Mouse (Mus musculus) right cerebral cortex, postnatal 36 days (tissue): ENCODE measurements at regions not wholly inside any gene's neighbourhood (a gene's known extent, or its start where the extent isn't known, plus 50 kb on each side); places are given as distances from the start of the nearest gene placed in this dataset.
"Not testable (repeated sequence)": the region's sequence is repeated elsewhere in the genome, so short reads cannot be mapped to it uniquely, and the experiment has no call there.

Experiments
- DNase-seq, 2 experiments: peaks; one replicate each; pipeline ENCODE4 v3.0.0; 2022; ENCODE audit warnings: low spot score in 2 of 2, mixed read lengths in 1 of 2

DNA sequence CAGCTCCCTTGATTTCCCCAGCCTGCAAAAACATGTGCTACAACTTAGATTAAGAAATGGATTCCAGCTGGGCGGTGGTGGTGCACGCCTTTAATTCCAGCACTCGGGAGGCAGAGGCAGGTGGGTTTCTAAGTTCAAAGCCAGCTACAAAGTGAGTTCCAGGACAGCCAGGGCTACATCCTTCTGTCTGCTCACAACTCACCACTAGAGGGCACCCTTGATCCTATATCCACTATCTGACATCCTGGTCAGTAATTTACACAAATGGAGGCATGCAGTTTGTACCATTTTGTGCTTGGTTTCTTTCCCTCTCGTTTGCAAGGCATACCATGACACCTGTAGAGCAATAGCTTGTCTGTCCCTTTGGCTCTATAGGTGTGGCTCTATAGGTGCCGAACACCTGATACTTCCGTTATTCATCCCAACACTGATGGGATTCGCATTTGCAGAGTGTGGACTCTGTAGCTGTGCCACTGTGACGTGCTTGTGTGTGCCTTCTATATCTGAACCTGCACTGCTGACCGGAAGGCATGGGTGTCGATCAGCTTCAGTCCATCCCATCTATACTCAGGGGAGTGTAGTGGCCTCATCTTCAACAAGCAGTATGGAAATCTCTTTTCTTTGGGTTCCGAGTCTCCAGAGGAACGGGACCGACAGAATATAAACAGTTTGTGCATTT lies 108.4 kb upstream of the Spata13 start:
- DNase-seq: peak; percentile 44 to 46

DNA sequence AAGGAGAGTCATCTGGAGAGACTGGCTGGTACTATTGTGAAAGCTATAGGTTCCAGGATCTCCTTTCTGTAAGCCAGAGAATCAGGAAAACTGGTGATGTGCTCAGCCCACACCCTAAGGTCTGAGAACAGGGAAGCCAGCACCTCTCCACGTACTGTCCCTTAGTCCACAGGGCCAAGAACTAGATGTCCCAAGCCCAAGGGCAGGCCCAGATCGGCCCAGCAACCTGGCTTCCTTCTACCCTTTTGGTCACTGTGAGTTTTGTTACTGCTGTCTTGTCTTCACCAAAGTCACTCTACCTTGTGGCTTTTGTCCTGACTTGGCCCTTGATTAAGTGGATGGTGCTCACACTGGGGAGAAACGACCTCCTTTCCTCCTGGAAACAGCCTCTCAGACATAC lies 107.8 kb upstream of the Spata13 start:
- no peak for DNase-seq

DNA sequence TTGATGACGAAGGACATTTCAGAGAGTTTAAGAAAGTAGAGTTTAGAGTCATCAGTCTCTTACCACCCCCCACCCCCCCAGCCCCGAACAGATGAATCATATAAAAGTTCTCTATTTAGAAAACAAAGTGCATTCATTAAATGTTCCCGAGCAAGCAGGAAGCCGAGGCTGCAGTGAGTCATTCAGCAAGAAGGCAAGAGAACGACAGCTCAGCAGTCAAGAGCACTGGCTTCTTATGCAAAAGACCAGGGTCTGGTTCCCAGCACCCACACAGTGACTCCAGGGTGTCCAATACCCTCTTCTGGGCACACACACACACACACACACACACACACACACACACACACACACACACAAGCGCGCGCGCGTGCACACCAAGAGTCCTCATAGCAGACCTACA lies 107.0 kb upstream of the Spata13 start:
- peak in 1 of 2 experiments; percentile 20 for DNase-seq

DNA sequence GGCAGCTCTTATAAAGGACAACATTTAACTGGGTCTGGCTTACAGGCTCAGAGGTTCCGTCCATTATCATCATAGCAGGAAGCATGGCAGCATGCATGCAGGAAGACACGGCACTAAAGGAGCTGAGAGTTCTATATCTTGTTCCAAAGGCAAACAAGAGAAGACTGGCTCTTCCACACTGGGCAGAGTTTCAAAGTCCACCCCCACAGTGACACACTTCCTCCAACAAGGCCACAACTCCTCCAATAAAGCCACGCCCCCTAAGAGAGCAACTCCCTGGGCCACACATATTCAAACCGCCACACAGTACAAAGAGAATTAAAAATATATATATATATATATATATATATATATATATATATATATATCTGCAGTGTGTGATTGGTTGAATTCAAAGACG lies 105.8 kb upstream of the Spata13 start:
- DNase-seq: no peak

DNA sequence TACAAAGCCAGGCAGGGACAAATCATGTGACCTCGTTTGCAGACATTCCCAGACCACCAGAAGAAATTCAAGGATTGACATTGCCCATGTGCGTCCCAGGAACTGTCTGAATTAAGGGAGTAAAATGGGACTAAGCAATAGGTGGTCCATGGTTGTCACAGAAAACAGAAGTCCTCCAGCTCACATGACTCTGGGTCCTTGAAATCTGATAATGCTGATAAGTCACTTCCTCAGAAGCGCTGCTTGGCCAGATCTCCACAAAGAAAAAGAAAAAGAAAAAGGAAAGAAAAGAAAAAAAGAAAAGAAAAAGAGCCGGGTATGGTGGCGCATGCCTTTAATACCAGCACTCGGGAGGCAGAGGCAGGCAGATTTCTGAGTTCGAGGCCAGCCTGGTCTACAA lies 105.3 kb upstream of the Spata13 start:
- DNase-seq: no peak

DNA sequence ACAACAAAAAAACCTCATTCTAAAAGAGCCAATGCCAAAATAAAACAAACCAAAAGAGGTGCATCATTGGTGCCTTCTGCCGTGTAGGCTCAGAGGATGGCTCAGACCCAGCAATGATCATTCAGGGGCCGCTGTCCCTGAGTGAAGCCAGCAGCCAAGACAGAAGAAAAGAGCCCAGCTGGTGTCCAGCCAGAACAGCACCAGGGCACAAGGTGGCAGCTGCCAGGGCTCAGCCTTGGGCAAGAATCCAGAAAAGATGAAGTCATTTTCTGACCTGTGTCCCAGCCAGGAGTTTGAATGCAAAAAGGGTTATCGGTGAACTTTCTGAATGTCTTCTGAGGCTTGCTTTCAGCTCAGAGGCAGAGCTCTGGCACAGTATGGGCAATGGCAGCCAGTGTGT lies 104.8 kb upstream of the Spata13 start:
- DNase-seq: peak in 1 of 2 experiments; percentile 12

DNA sequence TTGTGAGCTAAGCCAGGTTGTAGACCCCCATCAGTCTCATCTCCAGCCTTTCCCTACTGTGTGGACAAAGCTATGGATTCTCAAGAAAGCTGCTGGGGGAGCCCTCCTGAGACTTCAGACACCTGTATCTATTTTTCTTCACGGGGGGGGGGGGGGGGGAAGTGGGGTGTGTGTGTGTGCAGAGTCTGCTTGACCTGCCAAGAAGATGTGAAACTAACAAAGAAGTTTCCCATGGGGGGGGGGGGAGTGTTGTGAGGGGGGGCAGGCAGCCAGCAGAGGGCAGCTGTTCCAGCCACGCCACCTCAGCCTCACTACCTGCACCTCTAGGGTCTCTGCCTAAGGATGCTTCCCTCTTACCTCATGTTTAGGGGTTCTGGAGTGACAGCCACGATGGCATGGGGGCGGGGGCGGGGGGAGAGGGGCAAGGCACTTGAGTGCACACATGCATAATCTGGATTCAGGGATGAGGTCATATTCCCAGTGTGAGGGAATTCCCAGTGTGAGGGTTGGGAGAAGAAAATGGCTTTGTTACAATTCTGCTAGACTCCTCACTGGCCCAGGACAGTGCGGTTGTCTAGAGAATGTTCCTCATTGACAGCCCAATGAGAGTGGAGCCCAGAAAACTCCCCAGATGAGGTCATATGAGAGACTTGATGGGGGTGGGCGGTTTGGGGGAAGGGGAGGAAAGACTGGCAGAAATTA lies 104.0 kb upstream of the Spata13 start:
- no peak for DNase-seq

DNA sequence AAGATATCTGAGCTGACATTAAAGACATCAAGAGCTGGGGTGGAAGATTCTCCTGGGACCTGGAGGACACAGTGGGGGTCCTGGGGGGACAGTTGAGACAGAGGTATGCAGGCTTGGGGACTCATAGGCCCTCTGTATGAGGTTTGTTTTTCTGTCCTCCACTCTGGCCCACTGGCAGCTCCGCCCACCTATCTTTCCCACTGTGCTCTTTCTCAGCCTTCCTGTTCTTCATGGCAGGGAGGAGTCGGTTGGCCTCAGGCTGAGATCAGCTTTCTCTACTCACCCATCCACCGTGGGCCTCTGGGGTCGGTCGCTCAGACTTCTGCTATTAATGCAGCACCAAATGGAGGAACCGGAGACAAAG lies 103.5 kb upstream of the Spata13 start:
- DNase-seq: no peak

DNA sequence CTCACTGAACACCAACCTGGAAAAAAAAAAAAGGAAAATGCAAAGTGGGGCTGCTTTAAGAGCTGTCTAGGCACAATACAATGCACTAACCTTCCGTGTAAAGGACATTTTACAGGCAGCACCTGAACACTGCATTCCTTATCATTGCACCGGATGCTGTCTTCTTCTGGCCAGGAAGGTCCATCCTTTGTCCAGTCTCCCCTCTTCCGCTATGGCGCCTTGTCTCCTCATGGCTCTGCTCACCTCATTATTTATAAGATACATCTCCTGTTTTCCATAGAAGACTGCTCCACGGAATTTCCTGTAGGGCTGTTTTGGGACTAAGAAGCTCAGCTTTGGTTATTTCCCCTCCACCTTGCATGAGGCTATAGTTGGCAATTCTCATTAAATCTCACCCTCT lies 102.8 kb upstream of the Spata13 start:
- DNase-seq: no peak

DNA sequence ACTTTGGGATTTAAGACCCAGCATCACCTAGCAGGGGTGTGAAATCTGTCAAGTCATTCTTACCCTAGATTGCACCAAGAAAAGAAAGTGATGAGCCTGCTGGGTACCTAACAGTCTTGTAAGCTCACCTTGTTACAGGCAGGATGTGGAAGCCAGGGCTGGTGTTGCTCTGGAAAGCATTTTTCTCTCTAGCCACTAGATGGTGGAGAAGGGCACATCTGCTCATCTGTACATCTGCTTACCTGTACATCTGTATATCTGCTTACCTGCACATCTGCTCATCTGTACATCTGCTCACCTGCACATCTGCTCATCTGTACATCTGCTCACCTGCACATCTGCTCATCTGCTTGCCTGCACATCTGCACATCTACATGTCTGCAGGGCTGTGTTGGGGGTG lies 102.0 kb upstream of the Spata13 start:
- DNase-seq: no peak

DNA sequence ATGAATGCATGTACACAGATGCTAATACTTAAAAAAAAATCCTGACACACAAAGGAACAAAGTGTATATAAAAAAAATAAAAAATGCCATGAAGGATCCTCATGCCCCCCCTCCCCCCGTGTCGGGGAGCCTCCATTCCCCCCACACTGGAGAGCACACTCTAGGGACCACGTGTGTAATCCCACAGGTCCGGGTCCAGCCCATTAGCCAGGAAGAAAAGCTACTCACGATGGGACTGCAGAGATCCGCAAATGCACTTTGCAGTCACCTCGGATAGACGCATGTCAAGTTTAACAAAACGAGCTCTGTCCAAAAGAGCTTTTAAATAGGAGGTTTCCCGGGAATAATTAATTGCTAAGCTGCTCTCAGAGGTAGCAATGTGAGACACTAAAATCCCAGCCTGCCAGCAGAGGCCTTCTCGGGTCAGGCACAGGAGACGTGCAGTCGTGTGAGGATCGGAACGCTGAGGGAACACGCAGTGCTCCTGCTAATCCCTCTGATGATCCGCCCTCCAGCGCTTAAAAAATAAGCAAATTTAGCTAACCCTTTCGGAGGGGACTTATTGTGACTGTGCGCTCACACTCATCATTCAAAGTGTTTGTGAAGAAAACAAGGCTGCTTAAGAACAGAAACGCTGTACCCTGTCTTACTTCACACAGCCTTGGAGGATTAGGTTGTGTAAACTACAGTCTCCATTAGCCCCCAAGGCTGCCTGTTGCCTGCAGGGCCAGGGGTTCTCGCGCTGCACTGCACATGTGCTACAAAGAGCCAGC lies 100.2 kb upstream of the Spata13 start:
- DNase-seq: no peak

DNA sequence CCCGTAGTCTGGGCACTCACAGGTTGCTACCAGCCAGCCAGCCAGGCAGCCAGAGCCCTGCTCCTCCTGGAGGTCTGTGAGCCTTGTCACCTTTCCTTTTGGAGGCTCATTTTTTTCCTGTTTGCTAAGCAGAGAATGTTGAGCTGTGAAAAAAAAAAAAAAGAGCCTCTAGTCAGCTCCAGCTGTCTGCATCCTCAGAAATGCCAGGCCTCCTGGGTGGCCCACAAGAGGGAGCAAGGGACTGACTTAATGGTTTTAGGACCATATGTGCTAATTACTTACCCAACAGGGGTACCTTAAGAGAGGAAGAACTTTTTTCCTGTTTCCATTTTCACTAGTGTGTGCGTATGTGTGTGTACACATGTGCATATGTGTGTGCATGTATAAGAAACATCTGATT lies 94.8 kb upstream of the Spata13 start:
- DNase-seq: no peak

DNA sequence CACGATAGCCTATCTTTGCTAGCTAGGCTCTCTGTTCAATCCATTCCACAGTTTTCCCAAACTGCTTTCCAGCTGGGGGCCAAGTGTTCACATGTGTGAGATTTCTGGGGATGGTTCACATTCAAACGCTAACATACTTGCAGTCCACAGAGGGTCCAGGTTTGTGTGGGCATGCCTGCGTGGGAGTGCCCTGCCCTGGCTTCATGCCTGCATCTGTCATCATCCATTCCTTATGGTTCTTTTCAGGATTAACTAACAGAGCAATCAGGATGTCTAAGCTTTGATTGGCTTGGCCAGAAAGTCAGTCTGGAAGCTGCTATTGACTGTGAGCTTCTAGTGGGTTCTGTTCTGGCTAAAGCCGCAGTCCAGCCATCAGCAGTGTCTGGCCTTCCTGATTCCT lies 93.7 kb upstream of the Spata13 start:
- DNase-seq: no peak

DNA sequence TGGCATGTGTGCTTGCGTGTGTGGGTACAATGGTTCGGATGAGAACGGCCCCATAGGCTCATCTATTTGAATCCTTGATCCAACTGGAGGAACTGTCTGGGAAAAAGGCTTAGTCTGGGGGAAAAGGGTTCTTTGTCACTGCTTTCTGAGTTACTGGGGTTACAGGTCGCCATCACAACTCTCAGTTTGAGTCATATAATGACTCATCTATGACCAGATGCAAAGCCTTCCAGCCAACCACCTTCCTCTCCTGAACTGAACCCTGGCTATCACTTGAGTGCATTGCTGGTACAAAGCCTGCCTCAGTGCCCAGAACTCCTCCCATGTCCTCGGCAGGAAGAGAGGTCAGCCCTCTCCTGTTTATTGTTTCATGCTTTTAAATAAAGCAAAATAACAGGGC lies 92.2 kb upstream of the Spata13 start:
- DNase-seq: no peak

DNA sequence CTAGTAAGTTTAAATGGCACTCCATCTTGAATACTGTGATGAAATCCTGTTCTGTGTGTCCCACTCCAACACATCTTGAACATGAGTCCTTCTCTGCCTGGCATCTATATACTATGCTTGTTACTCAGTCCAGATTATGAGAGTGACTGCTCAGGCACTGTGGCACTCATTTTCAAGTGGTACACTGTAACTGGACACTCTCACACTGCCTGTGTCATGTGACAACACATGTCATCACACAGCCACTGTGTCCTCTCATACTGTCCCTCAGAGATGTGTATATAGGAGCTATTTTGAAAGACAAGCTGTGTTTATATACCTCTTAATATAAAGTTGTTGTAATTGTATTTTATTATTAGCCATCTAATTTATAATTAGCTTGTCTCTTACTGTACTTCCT lies 89.0 kb upstream of the Spata13 start:
- no peak for DNase-seq

DNA sequence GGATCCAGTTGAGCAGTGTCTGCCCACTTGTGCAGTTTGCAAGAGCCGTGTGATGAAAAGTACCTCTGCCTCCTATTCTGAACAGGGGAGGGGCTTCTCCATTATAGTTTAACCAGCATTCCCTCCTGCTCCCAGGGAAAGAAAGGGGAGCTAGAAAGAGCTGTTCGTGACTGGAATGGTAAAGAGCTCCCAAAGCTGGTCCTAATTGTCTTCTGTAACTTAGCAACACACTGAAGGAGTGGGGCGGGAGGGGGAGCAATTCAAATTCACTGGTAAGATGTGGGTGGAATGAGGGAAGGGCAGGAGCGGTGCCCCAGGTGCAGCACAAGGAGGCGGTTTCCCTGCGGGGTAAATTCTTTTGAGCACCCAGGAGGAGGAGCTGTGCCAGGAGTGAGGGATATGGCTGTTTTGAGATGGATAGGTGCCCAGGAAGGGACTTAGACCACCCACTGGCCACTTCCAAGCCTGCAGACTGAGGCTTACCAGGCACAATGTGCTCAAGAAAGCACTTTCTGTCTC lies 79.5 kb upstream of the Spata13 start:
- peak; percentile 77 to 86 for DNase-seq

DNA sequence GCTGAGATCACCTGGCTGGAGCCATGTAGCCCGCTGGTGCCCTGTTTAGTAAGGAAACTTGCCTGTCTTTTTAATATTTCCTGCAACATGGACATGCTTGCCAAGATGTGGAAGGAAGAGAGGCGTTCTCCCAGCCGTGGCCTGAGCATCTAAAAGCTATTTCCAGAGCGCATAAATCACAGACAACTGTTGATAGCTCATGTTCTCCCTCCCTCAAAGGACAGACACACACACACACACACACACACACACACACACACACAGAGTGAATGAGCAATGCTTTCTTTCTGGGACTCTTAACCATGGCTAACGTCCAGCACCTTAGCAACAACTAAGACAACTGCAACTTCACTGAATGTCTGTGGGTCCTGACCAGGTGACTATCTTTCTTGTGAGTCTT lies 77.3 kb upstream of the Spata13 start:
- DNase-seq: no peak

DNA sequence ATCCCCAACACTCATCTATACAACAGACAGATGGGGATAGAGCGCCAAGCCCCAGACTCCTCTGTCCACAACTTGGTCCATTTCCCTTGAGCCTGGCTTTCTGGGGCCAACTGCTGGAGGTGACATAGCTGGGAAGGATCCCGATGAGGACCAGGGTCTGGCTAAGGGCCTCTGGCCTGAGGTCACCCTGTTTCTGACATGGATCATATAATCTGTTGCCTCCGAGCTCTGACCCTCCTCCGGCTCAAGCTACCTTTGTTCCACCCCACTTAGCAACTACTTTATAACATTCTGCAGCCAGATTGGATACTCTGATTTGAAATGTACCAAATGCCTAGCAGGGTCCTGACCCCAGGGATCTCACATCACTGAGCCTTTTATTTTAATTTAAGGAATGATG lies 76.8 kb upstream of the Spata13 start:
- DNase-seq: no peak

DNA sequence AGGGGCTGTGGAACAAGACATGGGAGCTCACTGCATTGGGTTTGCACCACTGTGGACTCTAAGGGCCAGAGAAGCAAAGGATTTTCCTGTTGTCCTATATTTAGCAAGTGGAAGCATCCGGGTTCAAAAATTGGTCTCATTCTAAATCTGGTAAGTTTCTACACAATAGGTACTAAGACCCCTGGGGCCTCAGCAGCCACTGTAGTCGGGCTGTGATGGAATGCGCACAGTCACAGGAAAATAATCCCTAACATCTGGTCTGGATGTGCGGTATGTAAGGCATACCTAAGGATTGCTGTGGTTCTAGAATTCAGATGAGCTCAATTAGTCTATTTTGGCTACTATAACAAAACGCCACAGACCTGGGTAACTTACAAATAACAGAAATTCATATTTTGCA lies 74.4 kb upstream of the Spata13 start:
- no peak for DNase-seq

DNA sequence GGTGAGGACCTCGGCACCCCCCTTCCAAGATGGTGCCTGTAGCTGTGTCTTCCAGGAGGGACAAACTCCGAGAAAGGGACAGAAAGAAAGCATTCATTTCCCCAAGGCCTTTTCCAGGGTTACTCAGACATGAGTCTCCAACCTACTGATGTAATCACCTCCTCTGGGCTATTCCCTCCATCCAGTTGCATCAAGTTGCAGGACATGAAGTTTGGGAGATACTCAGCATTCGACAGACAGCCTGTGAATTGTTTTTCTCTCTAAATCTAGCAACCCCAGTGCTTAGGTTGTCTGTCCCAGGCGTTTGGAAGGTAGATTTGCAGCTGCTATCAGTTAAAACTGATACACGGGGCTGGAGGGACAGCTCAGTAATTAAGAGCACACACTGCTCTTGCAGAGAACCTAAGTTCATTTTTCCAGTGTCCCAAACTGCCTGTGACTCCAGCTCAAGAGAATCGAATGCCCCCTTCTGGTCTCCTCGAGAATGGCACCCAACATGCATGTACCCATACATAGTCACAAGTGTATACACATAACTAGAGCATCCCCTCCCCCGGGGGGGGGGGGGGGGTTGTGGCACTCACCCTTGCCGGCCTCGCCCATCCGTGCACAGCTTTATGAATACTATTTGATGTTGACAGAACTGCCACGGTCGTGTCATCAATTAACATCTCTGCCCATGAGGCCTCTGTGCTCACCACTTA lies 73.8 kb upstream of the Spata13 start:
- no peak for DNase-seq

DNA sequence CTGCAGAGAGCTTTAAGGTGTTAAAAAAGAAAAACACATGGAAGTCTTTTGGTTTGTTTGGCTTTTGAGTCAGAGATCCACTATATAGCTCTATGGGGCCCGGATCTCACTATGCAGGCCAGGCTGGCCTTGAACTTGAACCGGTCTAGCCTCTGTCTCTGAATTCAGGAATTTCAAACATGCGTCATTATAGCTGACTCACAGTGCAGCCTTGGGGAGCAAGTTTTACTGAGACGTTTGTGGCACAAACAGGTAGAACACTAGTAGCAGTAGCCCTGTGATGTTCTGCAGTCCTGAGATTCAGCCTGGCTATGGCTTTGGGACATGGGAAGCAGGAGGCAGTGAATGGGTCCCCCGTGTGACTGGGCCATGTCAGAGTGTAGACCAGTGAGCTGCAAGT lies 57.5 kb upstream of the Spata13 start:
- no peak for DNase-seq

DNA sequence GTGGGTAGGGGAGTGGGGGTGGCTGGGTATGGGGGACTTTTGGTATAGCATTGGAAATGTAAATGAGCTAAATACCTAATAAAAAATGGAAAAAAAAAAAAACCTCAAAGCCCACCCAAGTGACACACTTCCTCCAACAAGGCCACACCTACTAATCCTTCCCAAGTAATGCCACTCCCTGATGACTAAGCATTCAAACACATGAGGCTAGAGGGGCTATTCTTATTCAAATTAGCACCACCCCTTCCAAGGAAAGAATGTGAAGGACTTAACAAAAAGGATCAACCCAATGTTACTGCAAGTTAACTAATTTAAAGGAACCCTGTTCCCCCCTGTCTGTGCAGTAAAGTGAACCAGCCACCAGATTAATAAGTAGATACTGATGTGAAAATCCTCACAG lies 53.7 kb upstream of the Spata13 start:
- DNase-seq: not testable (repeated sequence)
